26 mouse cellular contexts compared by ENCODE assay signal in the genomic region with DNA sequence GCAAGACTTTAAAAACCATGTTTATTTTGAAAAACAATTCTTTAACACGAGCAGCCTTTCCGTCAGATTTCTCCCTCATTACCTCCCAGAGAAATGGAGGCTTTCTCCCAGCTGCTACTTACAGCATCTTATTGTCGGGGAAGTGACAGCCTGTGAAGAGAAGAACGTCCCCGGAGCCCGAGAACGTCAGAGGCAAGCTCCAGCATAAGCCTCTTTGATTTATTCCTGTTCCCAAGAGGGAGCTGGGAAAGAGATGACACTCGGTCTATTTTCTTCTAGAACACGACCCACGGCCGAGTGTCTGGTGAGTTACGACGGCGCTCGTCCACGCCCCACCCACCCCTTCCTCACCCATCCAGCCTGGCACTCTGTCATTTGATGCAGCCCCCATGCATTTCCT. TPM values are rescaled to one million over a fixed set of nuclear protein-coding genes. Genes with fewer than 3 reads are reported as not detected.
DNase-seq lines count a peak whose midpoint lies in the region; ATAC-seq lines count a peak whose summit lies in the region.
"Had no signal": no experiment of that assay in that cellular context is flagged by ENCODE, and none has a peak within 500 bp of the region (broad histone marks: within the 10 kb centered on the region; RNA-seq: fewer than 3 reads in every experiment).

No protein-coding gene starts in this region.

- intact Hi-C loops in left cerebral cortex, postnatal 36 days (cut with DNase I) = no loop called here

- peak overlapping the region; percentile 45 for H3K27ac ChIP-seq in hindbrain, embryonic 12.5 days
- no peak overlapping the region for H3K27ac ChIP-seq in hindbrain, embryonic 11.5 days (ENCODE audit: low read depth, low read length)
- no peak overlapping the region for H3K27ac ChIP-seq in neural tube, embryonic 11.5 days (ENCODE audit: low read depth, low read length)
- peak overlapping the region; percentile 34; the same call in 1 of the 2 replicates for H3K27ac ChIP-seq in neural tube, embryonic 15.5 days (replicated peaks)
- H3K27ac ChIP-seq: embryonic facial prominence, embryonic 12.5 days; heart, adult 2 months; hindbrain, embryonic 15.5 days; liver, embryonic 13.5 days had no signal

- DNase-seq in hindbrain, embryonic 11.5 days (ENCODE audit: low spot score) = no peak
- DNase-seq in left cerebral cortex, postnatal 36 days (ENCODE audit: low spot score in 2 of 2) = peak; percentile 29 to 31
- DNase-seq in left cerebral cortex, adult 8-10 months (ENCODE audit: low spot score in 2 of 2) = no peak
- peak; percentile 9 for DNase-seq in neural tube, embryonic 11.5 days (ENCODE audit: low spot score)
- no peak for DNase-seq in neural tube, embryonic 10.5 days (ENCODE audit: extremely low spot score, low spot score)
- DNase-seq in spleen, postnatal 10 days (ENCODE audit: low spot score in 2 of 2) = no peak
- DNase-seq: adrenal gland, postnatal 25 days; cerebellum, adult 8-10 months; gastrocnemius, postnatal 14 days; heart, adult 2 months; kidney, adult 8-10 months; layer of hippocampus, postnatal 36 days; liver, embryonic 13.5 days; lung, postnatal 10 days; right cerebral cortex, adult 18-20 months; thymus, adult 18-20 months had no signal

- 47% methylated on average over 16 of the region's 16 CpGs for WGBS in hindbrain, embryonic 12.5 days
- 57% methylated on average over 16 of the region's 16 CpGs for WGBS in hindbrain, embryonic 11.5 days
- 51% methylated on average over 16 of the region's 16 CpGs for WGBS in neural tube, embryonic 11.5 days
- WGBS in neural tube, embryonic 15.5 days = 25% methylated on average over 16 of the region's 16 CpGs

- H3K4me3 ChIP-seq in hindbrain, embryonic 12.5 days = no peak overlapping the region
- no peak overlapping the region for H3K4me3 ChIP-seq in hindbrain, embryonic 11.5 days (ENCODE audit: low read depth, low read length)
- no peak overlapping the region for H3K4me3 ChIP-seq in neural tube, embryonic 11.5 days (ENCODE audit: low read depth, low read length)
- no peak overlapping the region for H3K4me3 ChIP-seq in neural tube, embryonic 15.5 days (replicated peaks)
- H3K4me3 ChIP-seq: embryonic facial prominence, embryonic 12.5 days; heart, adult 2 months; hindbrain, embryonic 15.5 days; liver, embryonic 13.5 days had no signal

- H3K4me2 ChIP-seq in hindbrain, embryonic 12.5 days (replicated peaks) = no peak overlapping the region
- H3K4me2 ChIP-seq in hindbrain, embryonic 11.5 days (replicated peaks; ENCODE audit: low read depth, low read length) = no peak overlapping the region
- H3K4me2 ChIP-seq in neural tube, embryonic 11.5 days (ENCODE audit: low read depth) = no peak overlapping the region
- H3K4me2 ChIP-seq in neural tube, embryonic 15.5 days = no peak overlapping the region
- H3K4me2 ChIP-seq: embryonic facial prominence, embryonic 12.5 days; hindbrain, embryonic 15.5 days; liver, embryonic 13.5 days had no signal

- no peaks in the 10 kb centered on the region for H3K36me3 ChIP-seq in hindbrain, embryonic 12.5 days
- H3K36me3 ChIP-seq in hindbrain, embryonic 11.5 days (ENCODE audit: control insufficient read depth, insufficient read depth, low read length) = no peaks in the 10 kb centered on the region
- no peaks in the 10 kb centered on the region for H3K36me3 ChIP-seq in neural tube, embryonic 11.5 days (ENCODE audit: control insufficient read depth, insufficient read depth, low read length)
- H3K36me3 ChIP-seq in neural tube, embryonic 15.5 days = no peaks in the 10 kb centered on the region
- H3K36me3 ChIP-seq: embryonic facial prominence, embryonic 12.5 days; hindbrain, embryonic 15.5 days; liver, embryonic 13.5 days had no signal

- peaks cover 9% of the 10 kb centered on the region; the same call in 1 of the 2 replicates for H3K27me3 ChIP-seq in hindbrain, embryonic 12.5 days
- H3K27me3 ChIP-seq in hindbrain, embryonic 11.5 days (ENCODE audit: control insufficient read depth, insufficient read depth, low read length) = peaks cover 3% of the 10 kb centered on the region; the same call in 1 of the 2 replicates
- no peaks in the 10 kb centered on the region for H3K27me3 ChIP-seq in neural tube, embryonic 11.5 days (ENCODE audit: control insufficient read depth, insufficient read depth, low read length)
- no peaks in the 10 kb centered on the region for H3K27me3 ChIP-seq in neural tube, embryonic 15.5 days (replicated peaks)
- H3K27me3 ChIP-seq: hindbrain, embryonic 15.5 days had no signal

- peaks cover 31% of the 10 kb centered on the region for H3K4me1 ChIP-seq in hindbrain, embryonic 12.5 days
- H3K4me1 ChIP-seq in hindbrain, embryonic 11.5 days (replicated peaks; ENCODE audit: control insufficient read depth, insufficient read depth, low read length) = no peaks in the 10 kb centered on the region; the same call in 1 of the 2 replicates
- peaks cover 7% of the 10 kb centered on the region; the same call in 1 of the 2 replicates for H3K4me1 ChIP-seq in neural tube, embryonic 11.5 days (ENCODE audit: control insufficient read depth, insufficient read depth, low read length)
- H3K4me1 ChIP-seq in neural tube, embryonic 15.5 days = peaks cover 35% of the 10 kb centered on the region

- no peak overlapping the region for H3K9ac ChIP-seq in hindbrain, embryonic 12.5 days
- no peak overlapping the region for H3K9ac ChIP-seq in hindbrain, embryonic 11.5 days (ENCODE audit: low read depth, low read length)
- H3K9ac ChIP-seq in neural tube, embryonic 11.5 days (ENCODE audit: low read length) = no peak overlapping the region
- H3K9ac ChIP-seq in neural tube, embryonic 15.5 days (replicated peaks) = no peak overlapping the region
- H3K9ac ChIP-seq: embryonic facial prominence, embryonic 12.5 days; hindbrain, embryonic 15.5 days; liver, embryonic 13.5 days had no signal

- no peaks in the 10 kb centered on the region for H3K9me3 ChIP-seq in hindbrain, embryonic 12.5 days (replicated peaks)
- no peaks in the 10 kb centered on the region for H3K9me3 ChIP-seq in hindbrain, embryonic 11.5 days (ENCODE audit: control insufficient read depth, low read length)
- H3K9me3 ChIP-seq in neural tube, embryonic 11.5 days (ENCODE audit: control insufficient read depth, low read length) = no peaks in the 10 kb centered on the region
- no peaks in the 10 kb centered on the region for H3K9me3 ChIP-seq in neural tube, embryonic 15.5 days (replicated peaks)
- H3K9me3 ChIP-seq: embryonic facial prominence, embryonic 12.5 days; hindbrain, embryonic 15.5 days; liver, embryonic 13.5 days had no signal

- no peak for ATAC-seq in hindbrain, embryonic 12.5 days (ENCODE audit: low FRiP score)
- ATAC-seq in hindbrain, embryonic 11.5 days (ENCODE audit: low FRiP score) = no peak
- ATAC-seq in neural tube, embryonic 11.5 days (ENCODE audit: insufficient read depth, low FRiP score, low TSS enrichment) = no peak
- ATAC-seq in neural tube, embryonic 15.5 days (ENCODE audit: low FRiP score) = no peak

RNA-seq across cellular contexts. Expression of a gene that starts 30.9 kb away (rescaled TPM):
- 1,282 and 1,370 TPM in 2 replicates for polyA plus RNA-seq in hindbrain, embryonic 12.5 days (2016; fragmentation: Nextera tagmentation; extraction: Ambion mirVana)
- 1,591 and 1,601 TPM in 2 replicates for polyA plus RNA-seq in hindbrain, embryonic 11.5 days (2014; fragmentation: Nextera tagmentation; extraction: Ambion mirVana)
- 1,000 to 10,000 TPM; 2,128 to 2,274 TPM for total RNA-seq in left cerebral cortex, postnatal 36 days (2021)
- total RNA-seq in left cerebral cortex, adult 8-10 months (2022) = 1,000 to 10,000 TPM; 2,138 to 2,258 (median 2,232) TPM
- polyA plus RNA-seq in neural tube, embryonic 11.5 days (2014; fragmentation: Nextera tagmentation; extraction: Ambion mirVana) = 1,603 and 1,604 TPM in 2 replicates
- polyA plus RNA-seq in neural tube, embryonic 15.5 days (2015; fragmentation: Nextera tagmentation; extraction: Ambion mirVana) = 3,061 and 3,386 TPM in 2 replicates

RNA-seq across cellular contexts. Expression of a gene that starts 50.1 kb away (rescaled TPM):
- 0.34 TPM in 1 of 2 replicates, not detected in the other for polyA plus RNA-seq in hindbrain, embryonic 12.5 days (2016; fragmentation: Nextera tagmentation; extraction: Ambion mirVana)
- not detected in 2 replicates for polyA plus RNA-seq in hindbrain, embryonic 11.5 days (2014; fragmentation: Nextera tagmentation; extraction: Ambion mirVana)
- not detected for total RNA-seq in left cerebral cortex, postnatal 36 days (2021)
- not detected for total RNA-seq in left cerebral cortex, adult 8-10 months (2022)
- polyA plus RNA-seq in neural tube, embryonic 11.5 days (2014; fragmentation: Nextera tagmentation; extraction: Ambion mirVana) = 0.39 TPM in 1 of 2 replicates, not detected in the other
- polyA plus RNA-seq in neural tube, embryonic 15.5 days (2015; fragmentation: Nextera tagmentation; extraction: Ambion mirVana) = 0.26 TPM in 1 of 2 replicates, not detected in the other
- total RNA-seq: adrenal gland, postnatal 25 days; common myeloid progenitor, adult 5-6 weeks; ES-E14; gastrocnemius, postnatal 14 days; heart, adult 2 months; layer of hippocampus, postnatal 36 days had no signal
- polyA plus RNA-seq: embryonic facial prominence, embryonic 12.5 days; heart, embryonic 16.5 days; hindbrain, embryonic 15.5 days; large intestine, adult 2 months; liver, embryonic 13.5 days; small intestine, adult 2 months; urinary bladder, adult 2 months had no signal

Comparison
In these comparisons a context has a peak if more than half of its experiments do, and no peak if none do; other contexts are left out.
1. H3K27ac ChIP-seq: peak in hindbrain, embryonic 12.5 days (single experiment) and neural tube, embryonic 15.5 days (single experiment); none in hindbrain, embryonic 11.5 days (single experiment) and neural tube, embryonic 11.5 days (single experiment).
2. DNase-seq: peak in left cerebral cortex, postnatal 36 days (2 of 2) and neural tube, embryonic 11.5 days (single experiment); none in hindbrain, embryonic 11.5 days (single experiment), left cerebral cortex, adult 8-10 months (0 of 2), neural tube, embryonic 10.5 days (single experiment) and spleen, postnatal 10 days (0 of 2).